Mouse (Mus musculus): ENCODE results near the gene Tulp1.

DNA sequence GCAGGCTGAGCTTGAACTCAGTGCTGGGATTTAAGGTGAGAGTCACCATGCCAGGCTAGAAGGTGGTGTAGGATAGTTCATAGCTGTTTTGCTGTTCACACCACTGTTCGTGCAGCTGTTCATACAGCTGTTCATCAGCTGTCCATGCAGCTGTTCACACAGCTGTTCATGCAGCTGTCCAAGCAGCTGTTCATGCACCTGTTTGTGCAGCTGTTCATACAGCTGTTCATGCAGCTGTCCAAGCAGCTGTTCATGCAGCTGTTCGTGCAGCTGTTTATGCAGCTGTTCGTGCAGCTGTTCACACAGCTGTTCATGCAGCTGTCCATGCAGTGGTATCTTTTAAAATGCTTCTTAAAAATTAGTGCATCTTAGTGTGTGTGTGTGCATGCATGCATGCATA lies 23.5 kb upstream of the Tulp1 start:
- TF ChIP-seq POLR2A (IDR thresholded peaks at IDR 0.05; ENCODE audit: insufficient read depth, low read depth, low read length), result no peak
- no peak for TF ChIP-seq CTCF (IDR thresholded peaks at IDR 0.05)
- TF ChIP-seq EP300 (IDR thresholded peaks at IDR 0.05; ENCODE audit: insufficient read depth, low read depth, low read length), result no peak

All from heart, adult 2 months (tissue).